Mouse (Mus musculus): ENCODE measurements around the gene Kcnd2.

Gene Kcnd2

DNA sequence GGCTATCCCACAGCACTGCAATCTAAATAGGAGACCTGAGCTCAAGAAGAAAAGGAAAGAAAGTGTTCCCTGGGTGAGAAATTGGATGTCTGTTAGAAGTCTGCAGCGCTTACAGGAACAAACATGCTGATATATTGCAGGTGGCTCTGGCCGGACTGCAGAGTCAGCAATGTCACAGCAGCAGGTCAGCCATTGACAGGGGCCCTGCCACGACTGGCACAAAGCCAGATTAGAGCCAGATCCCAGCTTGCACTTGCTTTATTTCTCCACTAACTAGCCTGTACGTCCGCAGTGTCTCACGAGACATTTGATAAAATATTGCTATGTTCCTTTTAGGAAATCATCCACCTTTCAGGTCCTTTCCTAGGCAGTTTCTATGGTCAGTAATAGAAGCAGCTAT is 468.9 kb downstream of the Kcnd2 start:
- no peak for DNase-seq (ENCODE audit: extremely low spot score, low spot score)

DNA sequence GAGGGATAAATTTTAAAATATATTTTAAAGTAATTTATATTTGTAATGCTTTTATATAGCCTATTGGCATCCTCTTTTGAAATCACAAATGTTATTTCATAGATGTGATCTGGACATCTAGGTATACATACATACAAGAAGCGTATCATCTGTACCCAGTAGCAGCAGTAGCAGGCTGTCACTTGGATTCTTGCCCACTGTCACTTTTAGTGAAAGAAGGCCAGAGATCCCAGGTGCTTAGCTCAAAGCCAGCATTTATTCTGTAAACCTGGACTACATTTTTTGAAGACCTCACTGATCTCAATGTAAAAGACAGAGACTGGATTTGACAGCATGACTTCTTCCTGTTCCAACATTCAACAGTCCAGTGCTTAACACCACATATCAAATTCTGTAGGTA is 471.1 kb downstream of the Kcnd2 start:
- DNase-seq (ENCODE audit: extremely low spot score, low spot score): no peak

DNA sequence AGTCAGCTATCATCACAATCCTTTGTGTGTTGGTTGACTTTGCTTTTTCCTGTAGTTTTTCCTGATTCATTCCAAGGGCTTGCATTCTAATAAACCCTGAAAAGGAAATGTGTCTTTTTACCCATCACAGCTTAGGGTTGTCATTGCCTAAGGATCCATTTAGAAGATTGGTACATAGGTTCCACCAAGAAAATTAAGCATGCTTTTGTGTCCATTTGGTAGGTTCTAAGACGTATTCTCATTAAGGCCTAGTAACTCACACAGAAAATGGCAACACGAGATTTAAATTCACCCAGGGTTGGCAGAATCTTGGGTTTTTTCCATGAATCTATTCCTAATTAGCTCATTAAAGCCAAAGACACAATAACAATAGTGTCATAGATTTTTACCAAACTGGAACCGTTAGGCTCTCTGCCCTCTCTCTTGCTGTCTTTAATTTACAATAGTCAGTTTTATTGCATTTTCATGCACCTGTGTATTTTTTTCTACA is 477.6 kb downstream of the Kcnd2 start:
- no peak for DNase-seq (ENCODE audit: extremely low spot score, low spot score)

DNA sequence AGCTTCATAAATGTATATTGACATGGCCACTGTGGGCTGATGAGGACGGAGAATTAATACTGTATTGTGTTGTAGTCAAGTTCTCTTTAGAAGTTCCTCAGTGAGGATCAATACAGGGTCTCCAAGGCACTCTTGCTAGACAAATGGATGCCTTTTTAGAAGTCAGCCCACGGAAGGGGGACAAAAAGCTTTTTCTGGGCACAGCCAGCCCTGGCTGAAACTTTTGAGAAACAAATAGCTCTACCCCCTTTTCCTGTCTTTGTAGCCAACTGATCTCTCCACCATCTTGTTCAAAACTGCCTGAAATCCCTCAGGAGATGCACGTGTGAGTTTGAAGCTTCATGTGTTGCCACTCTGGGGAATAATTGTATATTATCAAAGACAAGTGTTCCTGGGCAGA is 482.3 kb downstream of the Kcnd2 start:
- DNase-seq (ENCODE audit: extremely low spot score, low spot score): no peak

DNA sequence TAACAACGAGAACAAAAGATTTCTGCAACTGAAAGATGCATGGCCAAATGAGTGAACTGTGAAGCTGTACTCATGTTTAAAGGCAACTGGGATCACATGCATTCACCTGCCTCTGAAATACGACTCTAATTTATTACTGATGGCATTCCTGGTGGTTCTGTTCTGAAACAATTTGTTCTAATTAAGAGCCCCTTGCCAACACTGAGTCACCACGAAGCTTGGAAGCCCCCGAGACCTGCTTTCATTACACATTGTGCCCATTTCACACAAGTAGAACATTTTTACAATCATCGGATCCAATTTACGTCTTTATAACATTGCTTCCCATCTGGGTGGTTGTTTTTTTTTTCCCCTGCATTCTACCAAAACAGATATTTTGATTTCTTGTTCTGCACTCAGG is 485.8 kb downstream of the Kcnd2 start:
- no peak for DNase-seq (ENCODE audit: extremely low spot score, low spot score)

DNA sequence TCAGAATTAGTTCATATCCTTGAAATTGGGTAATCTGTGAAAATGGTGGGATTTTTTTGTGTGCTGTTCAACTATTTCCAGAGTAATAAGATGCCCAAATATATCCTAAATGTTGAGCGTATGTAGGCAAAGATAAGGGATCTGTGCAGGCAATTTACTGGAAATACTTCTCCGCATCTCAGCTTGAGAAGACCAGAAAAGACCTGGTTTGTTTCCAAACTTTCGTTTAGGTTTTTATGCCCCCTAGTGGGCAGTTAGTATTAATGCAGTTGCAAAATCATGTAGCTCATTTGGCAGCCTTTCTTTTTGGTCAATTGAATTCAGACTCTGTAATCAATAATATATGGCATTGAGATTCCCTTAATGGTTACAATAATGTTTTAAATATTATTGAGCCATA is 493.9 kb downstream of the Kcnd2 start:
- DNase-seq (ENCODE audit: extremely low spot score, low spot score): no peak

DNA sequence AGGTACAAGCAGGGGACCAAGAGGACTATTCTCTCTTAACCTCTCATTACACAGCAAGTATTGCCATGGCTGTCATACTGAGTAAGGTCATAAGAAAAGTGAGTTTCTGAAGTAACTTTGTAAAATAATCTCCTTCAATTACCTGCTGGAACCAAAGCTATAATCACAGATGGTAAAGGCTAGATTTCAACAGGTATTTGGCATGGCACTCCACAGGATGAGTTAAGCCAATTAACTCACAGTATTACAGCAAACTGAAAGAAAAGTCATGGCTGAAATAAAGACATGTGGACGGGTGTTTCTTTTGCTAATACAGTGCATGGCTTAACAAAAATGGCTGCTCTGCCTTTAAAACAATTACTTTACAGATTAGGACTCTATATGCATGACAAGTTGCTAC is 503.8 kb downstream of the Kcnd2 start:
- DNase-seq (ENCODE audit: extremely low spot score, low spot score): no peak

DNA sequence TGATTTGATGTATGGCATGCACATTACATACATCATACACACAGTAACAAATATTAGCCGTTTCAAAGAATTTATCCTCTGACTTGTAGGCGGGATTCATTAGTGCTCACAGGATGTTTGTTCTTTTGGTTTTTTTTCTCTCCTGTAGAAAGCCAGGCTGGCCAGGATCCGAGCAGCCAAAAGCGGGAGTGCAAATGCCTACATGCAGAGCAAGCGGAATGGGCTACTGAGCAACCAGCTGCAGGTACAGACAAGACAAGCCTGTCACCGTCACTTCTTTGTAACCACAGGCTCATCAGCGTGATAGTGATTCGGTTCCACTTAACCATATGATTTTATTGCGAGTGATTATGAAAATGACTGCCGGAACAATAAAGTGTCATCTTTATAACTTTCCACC is 506.9 kb downstream of the Kcnd2 start:
- DNase-seq (ENCODE audit: extremely low spot score, low spot score): no peak

DNA sequence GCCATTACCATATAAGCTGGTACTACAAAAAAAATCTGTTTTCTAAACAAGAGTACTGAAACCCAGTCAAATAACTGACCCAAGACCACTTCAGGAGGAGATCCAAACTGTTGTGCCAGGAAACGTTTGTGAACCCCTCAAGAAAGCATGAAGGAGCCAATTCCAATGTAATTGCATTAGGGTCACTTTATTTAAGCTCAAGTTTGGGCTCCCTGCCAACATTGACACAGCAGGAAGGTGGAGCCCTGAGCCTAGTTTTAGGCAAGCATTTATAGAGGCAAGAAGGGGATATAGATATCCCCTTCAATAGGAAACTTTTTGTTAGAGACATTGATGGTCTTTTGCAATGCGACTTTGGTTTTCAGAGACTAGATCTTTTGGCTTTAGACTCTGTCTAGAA is 525.3 kb downstream of the Kcnd2 start:
- no peak for DNase-seq (ENCODE audit: extremely low spot score, low spot score)

DNA sequence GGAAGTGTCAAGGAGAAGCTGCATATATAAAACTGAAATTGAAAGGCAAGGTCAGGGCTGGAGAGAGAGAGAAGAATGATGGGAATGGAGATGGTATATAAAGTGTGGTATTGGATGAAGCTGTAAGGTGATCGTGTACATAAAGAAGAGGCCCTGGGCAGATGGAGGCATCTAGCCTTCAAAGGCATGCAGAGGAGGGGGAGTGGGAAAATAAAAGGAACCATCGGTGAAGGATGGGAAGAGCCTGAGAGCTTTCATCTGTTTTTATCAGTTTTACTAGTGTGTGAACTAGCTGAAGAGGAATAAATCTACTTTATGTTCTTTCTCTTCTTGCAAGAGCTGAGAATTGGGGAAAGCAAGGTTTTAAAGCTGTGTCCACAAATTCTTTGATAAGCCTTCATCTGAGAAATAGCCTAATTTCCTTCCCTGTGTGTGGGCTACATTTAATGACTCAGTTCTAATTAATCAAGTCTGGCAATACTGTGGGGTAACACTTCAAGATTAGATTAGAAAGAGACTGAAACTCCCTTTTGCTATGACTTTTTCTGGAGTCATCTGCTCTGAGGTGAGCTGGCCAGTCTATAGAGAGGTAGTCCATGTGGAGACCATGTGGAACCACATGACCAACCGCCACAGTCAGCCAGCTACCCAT is 529.4 kb downstream of the Kcnd2 start:
- DNase-seq (ENCODE audit: extremely low spot score, low spot score): no peak

DNA sequence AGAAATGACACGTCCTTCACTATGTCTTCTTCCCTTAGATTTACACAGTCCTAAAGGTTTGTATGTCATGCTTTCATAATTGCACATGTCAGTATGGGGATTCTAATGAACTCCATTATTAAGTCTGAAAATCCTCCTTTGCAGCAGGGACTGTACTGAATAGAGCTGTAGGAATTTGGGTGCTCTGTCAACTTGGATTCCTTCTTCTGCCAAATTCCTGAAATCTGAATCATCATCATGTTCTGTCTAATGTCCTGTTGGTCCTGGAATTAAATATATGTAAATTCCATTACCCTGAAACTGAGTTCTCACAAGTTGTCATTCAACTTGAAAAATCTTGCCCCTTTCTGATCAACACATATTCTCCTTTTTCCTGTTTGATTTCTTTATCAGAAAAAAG is 532.2 kb downstream of the Kcnd2 start:
- DNase-seq (ENCODE audit: extremely low spot score, low spot score): no peak

DNA sequence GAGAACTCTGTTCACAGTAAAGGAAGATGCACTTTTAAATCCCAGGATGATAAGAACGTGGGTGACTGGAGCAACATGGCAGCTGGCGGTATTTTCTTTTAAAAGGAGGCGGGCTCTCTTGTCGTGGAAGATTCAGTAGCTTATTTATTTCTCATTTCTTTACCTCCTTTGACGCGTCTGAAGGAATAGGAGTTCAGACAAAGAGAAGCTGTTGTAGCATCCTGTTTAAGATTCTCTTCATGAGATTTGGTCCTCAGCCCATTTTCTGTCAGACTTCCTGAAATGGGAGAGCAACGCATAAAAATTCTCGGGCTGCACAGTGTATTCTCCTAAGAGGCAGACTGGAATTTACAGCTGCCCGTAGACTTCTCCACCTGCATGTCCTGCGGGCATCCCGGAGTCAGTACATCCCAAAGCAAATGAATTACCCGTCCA is 552.5 kb downstream of the Kcnd2 start:
- no peak for DNase-seq (ENCODE audit: extremely low spot score, low spot score)

DNA sequence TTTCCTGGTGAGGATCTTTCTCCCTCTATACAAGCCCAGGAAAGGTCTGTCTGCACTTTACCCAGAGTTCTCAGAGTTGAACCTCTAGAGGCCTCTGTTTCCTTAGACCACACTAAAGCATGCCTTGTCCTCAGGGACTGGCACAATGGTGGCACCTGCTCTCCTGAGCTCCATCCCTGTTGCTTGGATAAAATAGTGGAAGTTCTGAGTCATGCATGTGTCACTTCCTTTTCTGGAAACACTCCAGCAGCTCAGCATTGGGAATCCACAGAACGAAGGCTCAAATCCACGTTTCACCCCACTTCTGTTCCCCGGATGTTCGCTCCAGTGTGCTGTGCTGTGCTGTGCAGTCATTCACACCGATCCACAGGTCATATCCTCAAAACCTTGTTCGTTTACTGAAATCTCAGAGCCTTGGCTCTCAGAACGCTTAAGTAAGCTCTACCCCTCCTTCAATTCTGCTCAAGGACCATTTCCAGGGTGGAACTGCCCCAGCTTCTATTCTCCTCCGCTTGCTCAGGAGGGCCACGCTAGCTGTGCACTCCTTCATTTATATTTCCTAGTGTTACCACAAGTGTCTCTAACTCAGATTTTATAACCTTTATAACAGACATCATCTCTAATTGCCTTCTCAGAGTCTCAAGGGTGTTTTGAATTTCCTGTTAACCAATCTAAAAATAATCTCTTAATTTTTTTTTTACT is 553.6 kb downstream of the Kcnd2 start:
- DNase-seq (ENCODE audit: extremely low spot score, low spot score): no peak

DNA sequence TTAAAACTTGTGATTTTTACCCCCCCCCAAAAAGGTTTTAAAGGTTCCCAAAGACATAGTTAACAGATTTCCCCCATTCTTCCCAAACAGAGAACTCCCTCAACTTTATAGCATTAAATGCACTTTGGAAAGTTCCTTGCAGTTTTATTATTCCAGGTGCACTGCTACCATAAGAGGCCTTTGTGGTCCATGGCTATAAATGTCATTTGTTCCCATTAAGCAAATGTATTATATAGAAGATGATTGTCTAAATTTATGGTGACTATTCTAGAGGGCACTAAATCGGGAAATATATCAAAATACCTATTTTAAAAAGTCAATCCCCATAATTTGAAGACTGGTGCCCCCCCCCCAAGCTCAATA is 554.1 kb downstream of the Kcnd2 start:
- DNase-seq (ENCODE audit: extremely low spot score, low spot score): no peak

DNA sequence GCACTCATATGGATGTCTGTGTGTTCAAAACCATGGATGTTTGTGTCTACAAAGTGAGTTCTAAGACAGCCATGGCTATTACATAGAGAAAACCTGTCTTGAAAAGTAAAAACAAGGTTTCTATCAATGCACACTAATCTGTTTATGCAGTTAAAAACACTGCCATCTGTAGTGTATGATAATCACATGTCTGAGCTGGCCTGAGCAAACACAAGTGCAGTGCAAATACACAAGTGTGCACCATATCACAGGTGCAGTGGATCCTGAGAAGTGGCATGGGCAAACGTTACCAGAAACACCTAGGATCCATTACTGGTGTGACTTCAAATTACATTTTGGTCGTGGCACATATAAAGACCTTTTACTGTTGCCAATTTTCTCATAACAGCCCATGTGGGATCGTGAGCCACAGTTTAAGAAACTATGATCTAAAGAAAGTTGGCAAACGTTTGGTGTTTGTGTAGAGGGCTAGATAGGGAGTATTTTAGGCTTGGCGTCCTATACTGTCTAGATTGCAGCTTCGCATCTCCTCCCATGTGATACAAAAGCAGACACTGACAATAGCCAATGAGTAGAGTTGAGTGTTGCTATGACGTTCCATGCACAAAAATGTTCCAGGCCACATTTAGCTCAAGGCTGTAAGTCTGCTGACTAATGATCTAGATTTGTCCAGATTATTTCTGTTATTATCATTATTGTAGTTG is 559.1 kb downstream of the Kcnd2 start:
- no peak for DNase-seq (ENCODE audit: extremely low spot score, low spot score)
